Mouse (Mus musculus) frontal cortex, adult 2 months (tissue): Measurements from ENCODE around the gene Tapbp. TPM values are rescaled to one million over a fixed set of nuclear protein-coding genes. Genes with fewer than 3 reads are reported as not detected.
A peak's percentile ranks its signal among the peaks of the same experiment; 100 is the strongest.
"Not testable (repeated sequence)": the region's sequence is repeated elsewhere in the genome, so short reads cannot be mapped to it uniquely, and the experiment has no call there.

ENCODE experiments used
- DNase-seq, 2 experiments: peaks; one replicate each; pipeline ENCODE4 v3.0.0; 2022; ENCODE audit warnings: low spot score in 1 of 2; ENCODE audit errors: extremely low spot score in 1 of 2
- polyA plus RNA-seq: library from polyadenylated mRNA; depleted of rRNA; stranded (reverse); fragments of >200 nt; gene quantifications from 2 replicates; pipeline ENCODE4 v1.2.3, GENCODE M21; 2012; rRNA removed

Tapbp gene
- polyA plus RNA-seq, result 25.4 and 28.5 TPM in 2 replicates

DNA sequence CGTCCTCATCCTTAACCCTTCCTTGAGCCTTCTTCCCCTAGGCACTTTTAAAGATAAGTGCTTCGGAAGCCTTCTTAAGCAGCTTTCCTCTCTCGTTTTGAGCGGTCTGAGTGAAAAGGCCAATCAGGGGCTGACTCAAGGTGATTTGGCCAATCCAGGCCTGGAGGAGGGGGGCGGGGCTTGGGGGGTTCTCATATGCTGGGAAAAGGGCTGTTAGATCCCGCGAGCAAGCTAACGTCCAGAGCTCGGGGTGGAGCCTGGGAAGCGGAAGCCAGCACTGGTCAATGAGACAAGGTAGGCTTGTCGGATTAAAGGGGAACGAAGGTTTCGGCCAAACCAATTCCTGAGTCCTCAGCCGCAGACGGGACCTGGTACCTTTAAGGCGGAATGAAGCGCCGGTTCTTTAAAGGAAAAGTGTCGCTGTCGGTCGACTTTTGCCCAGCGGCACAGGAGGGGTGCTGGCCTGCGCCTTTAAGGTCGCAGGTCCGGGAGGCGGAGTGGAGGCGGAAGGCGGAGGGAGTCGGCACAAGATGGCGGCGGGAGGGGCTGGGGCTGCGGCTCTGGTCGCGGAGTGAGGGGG, at the start of gene Tapbp, which contains the start of gene Zbtb22:
TSS of gene Tapbp (plus strand) at position 229 of the 580 bp plus-strand sequence.
TSS of gene Zbtb22 (plus strand) at position 234 of the 580 bp plus-strand sequence.
- DNase-seq, result peak; percentile 97 to 98

DNA sequence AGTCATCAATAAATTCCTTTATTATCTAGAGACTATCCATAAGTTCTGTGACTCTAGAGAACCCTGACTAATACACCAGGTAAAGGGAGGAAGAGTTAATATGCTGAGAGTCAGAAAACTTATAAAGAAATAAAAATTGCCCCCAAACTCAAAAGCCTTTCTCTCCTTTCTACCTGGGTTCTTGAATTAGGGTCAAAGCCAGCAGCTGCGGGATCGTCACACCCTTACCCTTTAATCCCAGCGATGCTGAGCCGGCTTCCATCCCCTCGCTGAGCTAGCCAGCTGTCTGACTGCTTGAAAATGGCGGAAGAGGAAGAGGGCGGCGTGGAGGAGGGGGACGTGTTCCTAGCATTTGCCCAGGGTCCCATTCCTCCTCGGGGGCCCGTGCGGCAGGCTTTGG, 42.2 kb upstream of the Tapbp start, which contains the start of gene Gm7029:
TSS of gene Gm7029 (plus strand) at position 301 of the 400 bp plus-strand sequence.
- DNase-seq, result not testable (repeated sequence)

DNA sequence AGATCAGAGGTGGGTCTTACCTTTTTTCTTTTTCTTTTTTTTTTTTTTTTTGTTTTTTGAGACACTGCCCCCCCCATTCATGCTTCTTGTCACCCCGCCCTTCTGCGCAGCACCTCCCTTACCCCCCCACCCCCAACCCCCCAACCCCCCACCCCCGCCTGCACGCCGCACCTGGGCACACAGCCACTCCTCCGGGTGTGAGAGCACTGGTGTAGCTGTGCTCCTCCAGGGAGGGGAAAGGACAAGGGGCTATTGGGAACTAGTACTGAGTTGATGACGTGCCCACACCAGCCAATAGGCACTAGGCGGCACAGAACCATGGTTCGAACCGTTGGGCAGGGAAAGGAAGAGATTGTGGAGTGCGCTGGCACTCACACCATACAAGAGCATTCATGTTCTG, 41.3 kb upstream of the Tapbp start:
- DNase-seq, result no peak

DNA sequence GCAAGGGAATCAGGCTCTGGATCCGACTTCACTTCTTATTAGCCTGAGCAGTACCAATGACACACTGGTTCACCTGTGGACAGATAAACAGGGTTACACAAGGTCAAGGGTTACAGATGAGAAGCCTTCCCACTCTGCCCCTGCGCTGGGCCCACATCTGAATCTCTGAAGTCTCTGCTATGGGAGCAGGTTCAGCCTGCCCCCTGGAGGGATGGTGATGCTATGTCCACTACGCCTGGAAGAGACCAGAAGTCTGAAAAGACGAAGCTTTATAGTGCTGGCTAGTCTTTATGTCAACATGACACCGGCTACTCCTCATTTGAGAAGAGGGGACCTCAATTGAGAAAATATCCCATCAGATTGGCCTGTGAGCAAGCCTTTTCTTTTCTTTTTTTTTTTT, 39.9 kb upstream of the Tapbp start:
- DNase-seq, result not testable (repeated sequence)

DNA sequence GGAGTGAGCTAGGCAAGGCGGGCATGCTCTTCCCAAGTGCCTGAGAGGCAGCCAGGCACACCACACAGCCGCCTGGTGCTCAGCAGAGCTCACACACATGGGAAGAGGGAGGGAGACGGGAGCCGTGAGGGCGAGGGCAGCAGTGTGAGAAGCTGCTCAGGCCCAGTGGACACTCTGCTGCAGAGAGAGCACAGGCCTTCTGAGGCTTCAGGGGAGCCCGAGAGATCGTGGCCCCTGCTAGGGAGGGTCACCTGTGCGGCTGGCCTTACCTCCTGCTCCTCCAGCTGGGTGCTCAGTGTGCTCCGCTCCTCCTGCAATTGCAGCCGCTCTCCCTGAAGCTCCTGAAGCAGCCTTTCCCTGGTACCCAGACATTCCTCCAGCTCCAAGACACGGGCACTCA, 31.4 kb upstream of the Tapbp start:
- not testable (repeated sequence) for DNase-seq

DNA sequence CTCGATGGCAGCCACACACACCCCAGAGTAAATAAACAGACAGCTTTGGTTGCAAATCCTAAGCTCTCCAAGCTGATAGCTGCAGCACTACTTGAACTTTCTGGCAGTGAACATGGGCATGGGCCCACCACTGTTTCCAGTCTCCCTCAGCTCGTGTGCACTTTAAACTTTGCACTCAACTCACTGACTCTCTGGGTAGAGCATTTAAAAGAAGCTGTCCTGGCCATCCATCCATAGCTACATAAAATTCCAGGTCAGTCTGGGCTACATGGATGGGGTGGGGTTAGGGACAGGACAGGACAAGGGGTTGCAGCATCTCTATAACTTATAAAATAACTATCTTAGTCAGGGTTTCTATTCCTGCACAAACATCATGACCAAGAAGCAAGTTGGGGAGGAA, 27.9 kb upstream of the Tapbp start:
- DNase-seq, result not testable (repeated sequence)

DNA sequence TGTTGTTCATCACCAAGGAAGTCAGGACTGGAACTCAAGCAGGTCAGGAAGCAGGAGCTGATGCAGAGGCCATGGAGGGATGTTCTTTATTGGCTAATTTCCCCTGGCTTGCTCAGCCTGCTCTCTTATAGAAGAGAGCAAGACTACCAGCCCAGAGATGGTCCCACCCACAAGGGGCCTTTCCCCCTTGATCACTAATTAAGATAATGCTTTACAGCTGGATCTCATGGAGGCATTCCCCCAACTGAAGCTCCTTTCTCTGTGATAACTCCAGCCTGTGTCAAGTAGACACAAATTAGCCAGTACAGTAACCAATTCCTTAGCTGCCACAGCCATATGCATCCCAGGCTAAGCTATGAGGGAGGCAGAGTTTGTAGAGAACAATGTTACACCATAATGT, 27.5 kb upstream of the Tapbp start:
- DNase-seq, result not testable (repeated sequence)

DNA sequence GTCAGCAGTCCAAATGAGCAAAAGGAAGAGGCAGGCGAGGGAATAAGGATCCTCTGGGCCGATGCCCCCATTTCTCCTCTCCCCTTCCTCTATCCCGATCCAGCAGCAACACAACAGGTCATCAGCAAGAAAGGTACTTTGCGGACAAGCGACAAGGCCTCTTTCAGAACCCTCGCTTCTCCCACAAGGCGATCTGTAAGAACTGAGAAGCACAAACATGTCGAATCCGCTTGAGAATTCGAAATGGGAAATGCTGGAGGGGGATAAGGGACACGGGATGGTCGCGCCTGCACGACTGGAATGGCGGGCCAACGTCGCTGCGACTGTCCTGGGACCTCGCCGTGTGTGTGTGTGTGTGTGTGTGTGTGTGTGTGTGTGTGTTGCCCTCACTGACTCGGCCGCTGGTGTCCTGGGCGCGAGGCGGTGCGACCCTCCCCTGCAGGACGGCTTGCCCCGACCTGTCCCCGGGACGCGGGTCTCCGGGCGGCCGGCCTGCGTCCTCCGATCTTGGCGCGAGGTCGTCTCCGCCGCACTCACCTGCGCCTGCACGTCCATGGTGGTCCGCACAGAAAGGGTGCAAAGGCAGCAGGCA, 25.7 kb upstream of the Tapbp start:
- DNase-seq, result not testable (repeated sequence)

DNA sequence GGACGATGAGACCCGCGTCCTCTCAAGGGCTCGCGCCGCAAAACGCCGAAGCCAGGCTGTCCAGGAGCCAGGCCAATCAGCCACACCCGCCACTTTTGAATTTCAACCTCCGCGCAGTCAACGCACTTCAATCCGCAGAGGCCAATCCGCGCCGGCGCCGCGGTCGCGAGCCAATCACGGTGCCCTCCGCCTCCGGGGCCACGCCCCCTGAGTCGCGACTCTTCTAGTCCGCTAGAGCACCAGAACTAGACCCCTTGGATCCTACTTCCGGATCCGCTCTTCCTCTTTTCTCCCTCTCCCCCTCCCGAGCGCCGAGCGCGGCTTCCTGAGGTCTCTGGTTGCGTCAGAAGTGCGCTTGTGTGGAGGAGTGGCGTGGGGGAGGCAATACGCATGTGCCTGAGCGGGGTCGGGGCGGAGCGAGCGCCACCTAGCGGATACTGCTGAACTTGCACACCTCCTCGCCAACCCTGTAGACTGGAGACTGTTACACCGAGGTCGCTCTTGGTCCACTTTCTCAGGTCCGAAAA, 25.1 kb upstream of the Tapbp start, which contains the start of gene Kifc1:
TSS of gene Kifc1 (minus strand) at position 129 of the 527 bp plus-strand sequence.
- DNase-seq, result peak; percentile 99 to 100

DNA sequence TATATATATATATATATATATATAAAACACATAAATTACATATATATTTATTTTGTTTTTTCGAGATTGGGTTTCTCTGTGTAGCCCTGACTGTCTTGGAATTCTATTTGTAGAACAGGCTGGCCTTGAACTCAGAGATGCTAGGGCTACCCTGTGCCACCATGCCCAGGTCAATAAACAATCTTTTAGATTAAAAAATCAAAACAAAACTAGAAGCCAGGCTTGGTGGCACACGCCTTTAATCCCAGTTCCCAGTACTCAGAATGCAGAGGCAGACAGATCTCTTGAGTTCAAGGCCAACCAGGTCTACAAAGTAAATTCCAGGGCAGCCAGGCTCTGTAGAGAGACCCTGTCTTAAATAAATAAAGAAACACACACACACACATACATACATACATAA, 24.3 kb upstream of the Tapbp start:
- DNase-seq, result no peak

DNA sequence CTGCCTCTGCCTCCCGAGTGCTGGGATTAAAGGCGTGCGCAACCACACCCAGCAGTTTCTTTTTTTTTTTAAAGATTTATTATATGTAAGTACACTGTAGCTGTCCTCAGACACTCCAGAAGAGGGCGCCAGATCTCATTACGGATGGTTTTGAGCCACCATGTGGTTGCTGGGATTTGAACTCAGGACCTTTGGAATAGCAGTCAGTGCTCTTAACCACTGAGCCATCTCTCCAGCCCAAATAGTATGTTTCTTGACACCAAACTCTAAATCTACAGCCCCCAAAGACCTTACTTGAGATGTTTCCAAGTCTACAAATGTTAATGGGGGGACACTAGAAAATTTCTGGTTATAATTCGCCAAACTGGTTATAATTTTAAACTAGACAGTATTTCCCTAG, 23.8 kb upstream of the Tapbp start:
- not testable (repeated sequence) for DNase-seq

DNA sequence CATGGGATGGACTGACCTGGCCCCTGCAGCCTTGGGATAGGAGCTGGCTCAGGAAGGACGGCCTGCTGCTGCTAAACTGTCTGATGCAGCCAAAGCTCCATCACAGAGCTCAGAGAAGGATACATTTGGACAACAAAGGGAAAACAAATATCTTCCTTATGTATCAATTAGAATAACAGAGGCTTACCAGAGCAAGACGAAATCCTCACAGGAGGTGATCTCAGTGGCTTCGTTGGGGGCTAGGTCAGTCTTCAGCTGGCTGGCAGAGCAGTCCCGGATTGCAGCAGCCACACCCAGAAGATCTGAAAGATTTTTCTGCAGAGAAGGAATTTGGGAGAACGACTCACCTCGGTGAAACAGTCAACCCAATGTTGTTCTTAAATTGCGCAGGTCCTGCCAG, 23.3 kb upstream of the Tapbp start:
- no peak for DNase-seq

DNA sequence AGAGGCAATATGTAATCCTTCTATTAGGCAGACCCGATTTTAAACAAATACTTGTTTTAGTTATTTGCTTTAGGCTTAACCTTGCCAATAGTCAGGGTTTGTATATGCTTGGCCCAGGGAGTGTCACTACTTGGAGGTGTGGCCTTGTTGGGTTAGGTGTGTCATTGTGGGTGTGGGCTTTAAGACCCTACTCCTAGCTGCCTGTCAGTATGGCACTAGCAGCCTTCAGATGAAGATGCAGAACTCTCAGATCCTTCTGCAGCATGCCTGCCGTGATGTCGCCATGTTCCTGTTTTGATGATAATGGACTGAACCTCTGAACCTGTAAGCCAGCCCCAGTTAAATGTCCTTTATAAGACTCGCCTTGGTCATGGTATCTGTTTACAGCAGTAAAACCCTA, 22.7 kb upstream of the Tapbp start:
- DNase-seq, result not testable (repeated sequence)

DNA sequence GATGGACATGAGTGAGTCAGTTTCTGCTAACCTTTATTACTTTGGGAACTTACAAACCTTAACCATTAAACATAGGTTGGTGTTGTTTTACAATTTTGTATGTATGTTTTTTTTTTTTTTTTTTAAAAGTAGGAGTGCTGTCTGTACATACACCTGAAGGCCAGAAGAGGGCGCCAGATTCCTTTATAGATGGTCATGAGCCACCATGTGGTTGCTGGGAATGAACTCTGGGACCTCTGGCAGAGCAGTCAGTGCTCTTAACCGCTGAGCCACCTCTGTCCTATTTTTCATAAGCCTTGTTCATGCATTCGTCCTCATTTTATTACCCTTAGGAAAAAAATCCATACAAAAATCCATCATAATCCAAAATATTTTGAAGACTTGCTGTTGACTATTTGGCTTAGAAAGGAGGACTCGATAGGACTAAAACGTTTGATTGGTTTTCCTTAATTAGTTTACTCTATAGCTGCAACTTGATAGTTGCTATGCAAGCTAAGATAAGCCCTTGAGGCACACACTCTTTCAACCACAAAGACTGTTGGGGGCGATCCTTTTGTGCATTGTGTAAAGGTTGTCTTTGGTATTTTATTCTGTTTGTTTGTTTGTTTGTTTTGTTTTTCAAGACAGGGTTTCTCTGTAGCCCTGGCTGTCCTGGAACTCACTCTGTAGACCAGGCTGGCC, 18.4 kb upstream of the Tapbp start:
- no peak for DNase-seq

DNA sequence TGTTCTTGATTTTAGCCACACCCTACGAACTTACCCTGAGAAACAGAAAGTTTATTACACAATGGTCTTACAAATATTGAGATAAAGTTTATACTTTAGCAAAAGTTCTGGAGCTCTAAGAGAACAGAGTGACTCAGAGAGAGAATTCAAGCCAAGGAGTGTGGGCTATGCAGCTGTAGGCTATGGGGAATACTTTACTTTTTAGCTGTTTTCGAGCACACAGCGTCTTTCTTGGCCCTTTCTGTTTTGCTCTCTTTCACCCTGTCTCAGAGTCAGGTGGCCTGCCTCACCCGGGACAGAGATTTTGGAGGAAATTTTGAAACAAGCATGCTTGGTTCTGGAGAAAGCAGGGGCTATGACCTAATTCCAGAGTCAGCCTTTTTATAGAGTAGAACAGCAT, 17.5 kb upstream of the Tapbp start:
- not testable (repeated sequence) for DNase-seq

DNA sequence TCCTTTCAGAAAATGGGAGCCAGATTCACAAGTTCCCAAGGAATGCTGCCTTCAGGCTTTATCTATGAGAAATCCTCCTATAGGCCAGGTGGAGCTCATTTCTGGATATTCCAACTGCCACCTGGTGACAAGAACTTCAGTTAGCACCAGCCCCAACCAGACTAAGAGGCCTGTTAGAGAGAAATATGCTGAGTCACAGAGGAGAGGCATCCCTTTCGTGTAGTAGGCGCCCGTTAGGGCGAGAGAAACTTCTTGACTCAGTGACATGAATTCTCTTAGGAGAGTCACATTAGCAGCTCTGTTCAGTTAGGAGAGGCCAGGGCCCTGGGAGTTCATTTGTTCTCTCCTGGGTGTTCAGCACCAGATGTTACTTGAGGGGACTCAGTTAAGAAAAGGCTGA, 16.1 kb upstream of the Tapbp start:
- no peak for DNase-seq

DNA sequence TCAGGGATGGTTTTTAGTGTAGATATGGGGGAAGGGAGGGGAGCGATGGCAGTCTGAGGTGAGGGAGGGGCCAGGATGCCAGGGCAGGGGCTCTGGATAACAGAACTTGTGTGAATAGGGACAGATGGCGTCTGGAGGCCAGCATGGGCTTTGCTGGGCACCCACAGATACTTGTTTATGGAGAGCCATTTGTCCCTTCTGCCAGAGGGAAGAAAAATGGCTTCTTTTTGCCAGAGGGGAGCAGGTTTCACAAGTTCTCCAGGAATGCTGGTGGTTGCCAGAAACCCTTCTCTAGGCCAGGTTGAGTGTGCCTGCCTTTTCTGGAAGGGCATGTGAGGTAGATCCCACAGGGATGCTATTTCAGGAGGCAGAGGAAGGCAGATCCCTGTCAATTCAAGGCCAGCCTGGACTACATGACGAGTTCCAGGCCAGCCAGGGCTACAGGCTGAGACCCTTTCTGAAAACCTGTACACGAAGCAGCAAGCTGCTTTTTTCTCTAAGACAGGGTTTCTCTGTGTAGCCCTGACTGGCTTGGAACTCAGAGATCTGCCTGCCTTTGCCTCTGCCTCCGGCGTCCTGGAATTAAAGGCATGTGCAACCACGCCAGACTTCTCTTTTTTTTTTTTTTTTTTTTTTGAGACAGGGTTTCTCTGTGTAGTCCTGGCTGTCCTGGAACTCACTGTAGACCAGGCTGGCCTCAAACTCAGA, 15.3 kb upstream of the Tapbp start:
- no peak for DNase-seq

DNA sequence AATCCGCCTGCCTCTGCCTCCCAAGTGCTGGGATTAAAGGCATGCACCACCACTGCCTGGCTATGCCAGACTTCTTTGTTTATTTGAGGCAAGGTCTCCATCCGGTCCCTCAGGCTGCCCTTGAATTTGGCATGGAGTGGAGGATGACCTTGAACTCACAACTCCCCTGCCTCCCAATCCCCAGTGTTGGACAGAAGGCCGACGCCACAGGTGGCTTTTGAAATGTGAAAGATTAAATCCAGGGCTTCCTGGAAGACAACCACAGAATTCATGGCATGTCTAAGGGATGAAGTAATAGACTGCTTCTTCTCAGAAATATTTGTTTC, 14.7 kb upstream of the Tapbp start:
- DNase-seq, result no peak

DNA sequence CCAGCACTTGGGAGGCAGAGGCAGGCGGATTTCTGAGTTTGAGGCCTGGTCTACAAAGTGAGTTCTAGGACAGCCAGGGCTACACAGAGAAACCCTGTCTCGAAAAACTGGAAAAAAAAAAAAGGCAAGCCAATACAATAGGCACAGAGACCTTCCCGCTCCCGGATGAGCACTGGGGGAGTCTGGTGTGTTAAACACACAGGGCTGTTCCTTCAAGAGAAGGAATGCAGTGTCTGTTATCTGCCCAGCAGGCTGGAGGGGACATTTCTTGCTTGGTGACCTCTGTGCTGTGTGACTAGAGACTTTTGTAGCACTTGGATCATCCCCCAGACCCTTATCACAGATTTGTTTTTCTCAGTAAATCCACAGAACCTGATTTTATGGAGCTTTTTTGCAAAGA, 14.0 kb upstream of the Tapbp start:
- DNase-seq, result no peak

DNA sequence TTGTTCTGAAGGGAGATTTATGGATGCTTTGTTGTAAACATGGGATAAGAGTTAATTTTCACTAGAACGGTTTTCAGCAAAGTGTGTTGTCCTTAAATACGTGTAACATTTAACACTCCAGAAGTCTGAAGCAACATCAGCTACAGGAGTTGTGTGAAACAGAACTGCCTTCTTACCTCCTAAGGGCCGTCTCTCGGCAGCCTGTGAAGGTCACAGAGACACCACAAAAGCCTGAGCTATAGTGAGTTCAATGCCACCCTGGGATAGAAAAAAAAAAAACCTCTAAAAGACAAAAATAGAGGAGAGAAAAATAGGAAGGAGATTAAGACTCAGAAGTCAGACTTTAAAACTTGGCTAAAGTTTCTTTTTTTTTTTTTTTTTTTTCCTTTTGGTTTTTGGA, 13.6 kb upstream of the Tapbp start:
- no peak for DNase-seq

DNA sequence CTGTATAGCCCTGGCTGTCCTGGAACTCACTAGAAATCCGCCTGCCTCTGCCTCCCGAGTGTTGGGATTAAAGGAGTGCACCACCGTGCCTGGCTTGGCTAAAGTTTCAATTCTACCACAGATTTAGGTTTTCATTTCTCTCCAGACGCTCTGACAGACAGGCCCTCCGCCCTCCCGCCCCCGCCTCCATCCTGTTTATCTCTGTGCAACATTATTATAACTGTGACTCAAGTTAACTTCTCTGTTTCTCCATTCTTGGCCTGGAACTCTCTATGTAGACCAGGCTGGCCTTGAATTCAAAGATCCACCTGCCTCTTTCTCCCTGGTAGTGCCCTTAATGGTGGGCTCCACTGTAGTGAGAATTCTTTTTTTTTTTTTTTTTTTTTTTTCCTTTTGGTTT, 13.2 kb upstream of the Tapbp start:
- no peak for DNase-seq
